Mouse (Mus musculus): ENCODE measurements around the gene H2al1k.
"Not testable (repeated sequence)": the region's sequence is repeated elsewhere in the genome, so short reads cannot be mapped to it uniquely, and the experiment has no call there.

The H2al1k gene

DNA sequence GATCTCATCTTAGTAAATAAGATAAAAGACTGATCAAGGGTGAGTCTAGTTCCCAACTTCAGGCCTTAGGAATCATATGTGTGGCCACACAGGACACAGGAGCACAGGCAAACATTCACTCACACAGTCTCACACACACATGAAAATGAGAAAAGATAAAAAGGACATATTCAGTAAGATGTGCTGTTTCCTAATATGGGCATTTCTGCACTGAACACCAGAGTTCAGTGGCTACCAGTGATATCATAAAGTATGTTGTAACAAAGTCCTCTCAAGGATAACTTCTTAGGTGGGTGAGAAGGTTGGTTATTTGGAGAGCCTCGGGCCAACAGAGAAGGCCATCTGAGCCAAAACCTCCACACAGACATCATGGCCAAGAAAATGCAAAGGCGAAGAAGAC, at the start of gene H2al1k:
Gene H2al1k (plus strand): TSS at position 301 of the 400 bp plus-strand sequence.
- TF ChIP-seq GATA4 (IDR thresholded peaks at IDR 0.05; ENCODE audit: insufficient replicate concordance, low read length), result not testable (repeated sequence)

DNA sequence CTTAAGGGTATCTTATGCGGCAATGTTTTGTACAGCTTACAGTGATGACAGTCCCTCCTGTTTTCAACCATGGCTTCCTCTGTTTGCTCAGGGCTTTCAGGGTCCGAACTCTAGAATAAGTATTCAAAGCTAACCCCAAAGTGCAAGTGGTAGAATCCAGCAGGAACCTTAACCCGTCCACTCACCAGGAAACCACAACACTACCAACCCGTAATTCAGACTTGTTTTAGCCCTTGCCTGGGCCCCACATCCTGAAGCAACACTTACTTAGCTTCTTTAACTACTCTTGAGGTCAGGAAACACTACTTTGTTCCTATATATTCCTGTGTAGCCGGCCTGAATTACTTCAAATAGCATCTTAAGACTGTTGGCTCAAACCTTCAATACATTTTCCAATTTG, 47.6 kb upstream of the H2al1k start:
- TF ChIP-seq GATA4 (IDR thresholded peaks at IDR 0.05; ENCODE audit: insufficient replicate concordance, low read length), result no peak

DNA sequence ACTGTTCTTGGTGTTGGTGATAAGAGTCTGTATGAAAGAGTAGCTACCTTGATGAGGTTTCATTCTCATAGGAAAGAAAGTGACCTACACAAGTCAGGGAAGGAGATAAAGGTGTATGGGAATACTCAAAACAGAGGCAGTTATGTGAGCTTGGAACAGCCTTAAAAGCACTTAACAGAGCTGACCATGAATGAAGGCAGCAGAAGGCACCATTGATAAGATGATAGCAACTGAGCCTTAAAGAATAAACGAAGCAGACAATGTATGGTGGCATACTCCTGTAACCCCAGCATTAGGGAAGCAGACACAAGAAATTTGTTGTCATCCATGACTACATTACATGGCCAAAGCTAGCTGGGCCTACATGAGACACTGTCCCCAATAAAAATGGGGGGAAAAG, 47.0 kb upstream of the H2al1k start:
- TF ChIP-seq GATA4 (IDR thresholded peaks at IDR 0.05; ENCODE audit: insufficient replicate concordance, low read length), result no peak
